Mouse (Mus musculus) limb, embryonic 11.5 days (tissue): ENCODE results near the gene Mvb12a. TPM values are rescaled to one million over a fixed set of nuclear protein-coding genes. Genes with fewer than 3 reads are reported as not detected.

Source experiments
- ATAC-seq: fragments of 200-750 bp; cut with Nextera tagmentation; 2 replicates; pipeline ENCODE4 v1.8.0; 2017; ENCODE audit warnings: low read depth; ENCODE audit not compliant: insufficient number of reproducible peaks, low FRiP score, low TSS enrichment
- DNase-seq: peaks from one replicate; pipeline ENCODE4 v3.0.0-alpha.2; 2015; ENCODE audit warnings: low spot score
- H3K27ac ChIP-seq: fragments of 300-500 bp; sonication (generic); replicated peaks from 2 replicates; pipeline ENCODE4 v1.5.1; 2014; ENCODE audit warnings: low read depth, mild to moderate bottlenecking, low read length
- H3K27me3 ChIP-seq: fragments of 300-500 bp; sonication (generic); 2 replicates; pipeline ENCODE4 v1.6.1; 2014; ENCODE audit warnings: mild to moderate bottlenecking, low read length, mixed read lengths; ENCODE audit not compliant: control insufficient read depth, insufficient read depth
- H3K36me3 ChIP-seq: fragments of 300-500 bp; sonication (generic); 2 replicates; pipeline ENCODE4 v1.6.1; 2014; ENCODE audit warnings: mild to moderate bottlenecking, low read length, moderate library complexity, mixed read lengths; ENCODE audit not compliant: control insufficient read depth, insufficient read depth
- H3K4me1 ChIP-seq: fragments of 300-500 bp; sonication (generic); 2 replicates; pipeline ENCODE4 v1.6.1; 2014; ENCODE audit warnings: low read length, mixed read lengths; ENCODE audit not compliant: control insufficient read depth, insufficient read depth
- H3K4me2 ChIP-seq: fragments of 300-500 bp; sonication (generic); 2 replicates; pipeline ENCODE4 v1.6.1; 2014; ENCODE audit warnings: low read depth, mild to moderate bottlenecking, moderate library complexity; ENCODE audit not compliant: severe bottlenecking
- H3K4me3 ChIP-seq: fragments of 300-500 bp; sonication (generic); 2 replicates; pipeline ENCODE4 v1.5.1; 2014; ENCODE audit warnings: low read depth, low read length
- H3K9ac ChIP-seq: fragments of 300-500 bp; sonication (generic); 2 replicates; pipeline ENCODE4 v1.6.1; 2014; ENCODE audit warnings: mild to moderate bottlenecking, low read length
- H3K9me3 ChIP-seq: fragments of 300-500 bp; sonication (generic); 2 replicates; pipeline ENCODE4 v1.6.1; 2016; ENCODE audit warnings: low read length; ENCODE audit not compliant: control insufficient read depth
- WGBS: fragments of 180-500 bp; shearing (Covaris S2); extraction: QIAGEN DNeasy Blood & Tissue Kit; methylation state at CpG from one replicate; pipeline ENCODE4 v1.1.7; 2014; 5-methylcytosine and 5-hydroxymethylcytosine counted together
- polyA plus RNA-seq: library from polyadenylated mRNA; unstranded; fragments of >200 nt; fragmentation: Nextera tagmentation; extraction: Ambion mirVana; gene quantifications from 2 replicates; pipeline ENCODE4 v1.2.1, GENCODE M21; 2014

Gene Mvb12a
- polyA plus RNA-seq, 1 experiment from 2014 or later = 74.2 TPM

- Histone ChIP-seq H3K4me1 (peaks cover 5% of the 10 kb centered on the region), H3K9me3 (no peaks in the 10 kb centered on the region), H3K27ac (no peak overlapping the region), H3K36me3 (no peaks in the 10 kb centered on the region), H3K4me2 (no peak overlapping the region; the same call in 1 of the 2 replicates), H3K27me3 (no peaks in the 10 kb centered on the region), H3K9ac (peak overlapping the region; percentile 43), H3K4me3 (no peak overlapping the region)
- WGBS = 10% methylated on average over 27 of the region's 27 CpGs
- ATAC-seq (peak; percentile 23; the same call in 1 of the 2 replicates), DNase-seq (peak; percentile 91)
Measured at GRCm38 (mm10) chr8:71595862-71596261, 53.1 kb downstream of the Mvb12a start.

GRCm38 (mm10) chr8:71596384-71596783, 53.7 kb downstream of the Mvb12a start:
- no peak overlapping the region; the same call in 1 of the 2 replicates for H3K9ac ChIP-seq
- H3K4me1 ChIP-seq = peaks cover 5% of the 10 kb centered on the region
- peaks cover 3% of the 10 kb centered on the region; the same call in 1 of the 2 replicates for H3K27me3 ChIP-seq
- H3K4me2 ChIP-seq = no peak overlapping the region
- H3K36me3 ChIP-seq = no peaks in the 10 kb centered on the region
- H3K27ac ChIP-seq = no peak overlapping the region
- no peak for ATAC-seq
- no peaks in the 10 kb centered on the region for H3K9me3 ChIP-seq
- 57% methylated on average over 6 of the region's 6 CpGs for WGBS
- H3K4me3 ChIP-seq = no peak overlapping the region
- DNase-seq = no peak

- no peak for DNase-seq
- 84% methylated on average over 4 of the region's 4 CpGs for WGBS
- no peak overlapping the region for H3K4me3 ChIP-seq
- no peak overlapping the region for H3K4me2 ChIP-seq
- no peak for ATAC-seq
- H3K9me3 ChIP-seq = no peaks in the 10 kb centered on the region
- H3K4me1 ChIP-seq = peaks cover 5% of the 10 kb centered on the region
- H3K27me3 ChIP-seq = peaks cover 7% of the 10 kb centered on the region
- no peak overlapping the region for H3K27ac ChIP-seq
- H3K36me3 ChIP-seq = no peaks in the 10 kb centered on the region
- H3K9ac ChIP-seq = no peak overlapping the region
Measured at GRCm38 (mm10) chr8:71596798-71597197, 54.1 kb downstream of the Mvb12a start.

- Histone ChIP-seq H3K36me3 (no peaks in the 10 kb centered on the region), H3K9ac (no peak within 1 kb of the TSS), H3K9me3 (no peaks in the 10 kb centered on the region), H3K27ac (no peak within 1 kb of the TSS), H3K27me3 (peaks cover 13% of the 10 kb centered on the region), H3K4me1 (peaks cover 7% of the 10 kb centered on the region), H3K4me3 (no peak within 1 kb of the TSS), H3K4me2 (no peak within 1 kb of the TSS)
- DNase-seq (no peak), ATAC-seq (no peak)
- WGBS = 88% methylated on average over 3 of the region's 3 CpGs
Measured at GRCm38 (mm10) chr8:71597451-71597850, 54.7 kb downstream of the Mvb12a start, which contains the start of gene Fam129c. Gene Fam129c, plus strand, starts transcription at chr8:71597648.

Other genes starting within 250 kb of the Mvb12a start
- gene Use1, start 176.1 kb upstream of the Mvb12a start, polyA plus RNA-seq = 92.1 and 95.3 TPM in 2 replicates
- 2.7 and 3.1 TPM in 2 replicates for gene Ocel1, start 171.6 kb upstream of the Mvb12a start, polyA plus RNA-seq
- 68.9 and 78.6 TPM in 2 replicates for gene Nr2f6, start 161.0 kb upstream of the Mvb12a start, polyA plus RNA-seq
- gene Ushbp1, start 147.1 kb upstream of the Mvb12a start, polyA plus RNA-seq = 3.4 and 4.1 TPM in 2 replicates
- gene Babam1, start 146.1 kb upstream of the Mvb12a start, polyA plus RNA-seq = 109 and 119 TPM in 2 replicates
- 21.5 and 23.9 TPM in 2 replicates for gene Ankle1, start 136.9 kb upstream of the Mvb12a start, polyA plus RNA-seq
- 38.7 and 43.4 TPM in 2 replicates for gene Abhd8, start 79.3 kb upstream of the Mvb12a start, polyA plus RNA-seq
- gene Mrpl34, start 78.0 kb upstream of the Mvb12a start, polyA plus RNA-seq = 216 and 231 TPM in 2 replicates
- 115 TPM in 2 replicates for gene Dda1, start 73.7 kb upstream of the Mvb12a start, polyA plus RNA-seq
- 3.0 and 4.2 TPM in 2 replicates for gene Ano8, start 57.0 kb upstream of the Mvb12a start, polyA plus RNA-seq
- gene Gtpbp3, start 54.8 kb upstream of the Mvb12a start, polyA plus RNA-seq = 8.3 and 8.7 TPM in 2 replicates
- gene Plvap, start 31.2 kb upstream of the Mvb12a start, polyA plus RNA-seq = 57.9 and 58.2 TPM in 2 replicates
- 0.30 and 0.71 TPM in 2 replicates for gene Ccdc194, start 17.2 kb upstream of the Mvb12a start, polyA plus RNA-seq
- 1.7 and 1.8 TPM in 2 replicates for gene Bst2, start 5.5 kb upstream of the Mvb12a start, polyA plus RNA-seq
- gene Tmem221, start 15.9 kb downstream of the Mvb12a start, polyA plus RNA-seq = 0.27 TPM in 1 of 2 replicates, not detected in the other
- not detected in 2 replicates for gene Nxnl1, start 23.7 kb downstream of the Mvb12a start, polyA plus RNA-seq
- gene Slc27a1, start 26.0 kb downstream of the Mvb12a start, polyA plus RNA-seq = 16.7 and 18.0 TPM in 2 replicates
- 230 and 239 TPM in 2 replicates for gene Pgls, start 49.3 kb downstream of the Mvb12a start, polyA plus RNA-seq
- gene Fam129c, start 54.7 kb downstream of the Mvb12a start, polyA plus RNA-seq = 2.7 and 3.8 TPM in 2 replicates
- gene Colgalt1, start 68.1 kb downstream of the Mvb12a start, polyA plus RNA-seq = 46.6 and 49.8 TPM in 2 replicates
- 0.50 and 0.59 TPM in 2 replicates for gene Unc13a, start 128.8 kb downstream of the Mvb12a start, polyA plus RNA-seq
- 1.4 and 2.5 TPM in 2 replicates for gene Jak3, start 133.4 kb downstream of the Mvb12a start, polyA plus RNA-seq
- not detected in 2 replicates for gene Insl3, start 146.3 kb downstream of the Mvb12a start, polyA plus RNA-seq
- 0.35 and 0.61 TPM in 2 replicates for gene B3gnt3, start 158.9 kb downstream of the Mvb12a start, polyA plus RNA-seq
- 2.7 and 3.4 TPM in 2 replicates for gene Fcho1, start 182.8 kb downstream of the Mvb12a start, polyA plus RNA-seq